Mouse (Mus musculus): ENCODE measurements around the gene Plcd3. TPM values are rescaled to one million over a fixed set of nuclear protein-coding genes. Genes with fewer than 3 reads are reported as not detected.

The Plcd3 gene
- total RNA-seq (2017) = 0.15 and 0.75 TPM in 2 replicates

GRCm38 (mm10) chr11:103101481-103101865 lies at the start of gene Plcd3, which contains the start of gene Acbd4:
Gene Plcd3, minus strand, starts transcription at chr11:103101658.
Gene Acbd4, plus strand, starts transcription at chr11:103101682.
- ATAC-seq (replicated peaks in 1 of 2; ENCODE audit: insufficient read depth in 1 of 2, low FRiP score in 2 of 2, low TSS enrichment in 1 of 2, low read depth in 1 of 2, poor library complexity in 2 of 2, severe bottlenecking in 2 of 2) = peak; percentile 40; a peak in 3 of 4 replicates

- no peak for ATAC-seq (replicated peaks in 1 of 2; ENCODE audit: insufficient read depth in 1 of 2, low FRiP score in 2 of 2, low TSS enrichment in 1 of 2, low read depth in 1 of 2, poor library complexity in 2 of 2, severe bottlenecking in 2 of 2)
These were observed 48.3 kb upstream of the Plcd3 start for GRCm38 (mm10) chr11:103149771-103150170.

DNA sequence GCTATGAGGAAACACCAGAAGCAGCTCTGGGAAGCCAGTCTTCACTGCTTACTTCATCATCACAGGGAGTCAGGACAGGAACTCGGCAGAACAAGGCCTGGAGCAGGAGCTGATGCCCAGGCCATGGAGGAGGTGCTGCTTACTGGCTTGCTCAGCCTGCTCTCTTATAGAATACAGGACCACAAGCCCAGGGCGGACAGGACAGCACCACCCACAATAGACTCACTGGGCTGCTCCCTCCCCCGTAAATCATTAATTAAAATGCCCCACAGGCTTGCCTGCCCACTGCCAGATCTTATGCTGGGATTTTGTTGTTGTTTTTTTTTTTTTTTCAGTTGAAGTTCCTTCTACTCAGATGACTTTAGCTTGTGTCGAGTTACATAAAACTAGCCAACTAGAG lies 46.3 kb upstream of the Plcd3 start:
- no peak for ATAC-seq (replicated peaks in 1 of 2; ENCODE audit: insufficient read depth in 1 of 2, low FRiP score in 2 of 2, low TSS enrichment in 1 of 2, low read depth in 1 of 2, poor library complexity in 2 of 2, severe bottlenecking in 2 of 2)

- ATAC-seq (replicated peaks in 1 of 2; ENCODE audit: insufficient read depth in 1 of 2, low FRiP score in 2 of 2, low TSS enrichment in 1 of 2, low read depth in 1 of 2, poor library complexity in 2 of 2, severe bottlenecking in 2 of 2) = peak in 1 of 2 experiments; percentile 34; a peak in 1 of 4 replicates
These were observed 44.9 kb upstream of the Plcd3 start for GRCm38 (mm10) chr11:103146386-103146785.

DNA sequence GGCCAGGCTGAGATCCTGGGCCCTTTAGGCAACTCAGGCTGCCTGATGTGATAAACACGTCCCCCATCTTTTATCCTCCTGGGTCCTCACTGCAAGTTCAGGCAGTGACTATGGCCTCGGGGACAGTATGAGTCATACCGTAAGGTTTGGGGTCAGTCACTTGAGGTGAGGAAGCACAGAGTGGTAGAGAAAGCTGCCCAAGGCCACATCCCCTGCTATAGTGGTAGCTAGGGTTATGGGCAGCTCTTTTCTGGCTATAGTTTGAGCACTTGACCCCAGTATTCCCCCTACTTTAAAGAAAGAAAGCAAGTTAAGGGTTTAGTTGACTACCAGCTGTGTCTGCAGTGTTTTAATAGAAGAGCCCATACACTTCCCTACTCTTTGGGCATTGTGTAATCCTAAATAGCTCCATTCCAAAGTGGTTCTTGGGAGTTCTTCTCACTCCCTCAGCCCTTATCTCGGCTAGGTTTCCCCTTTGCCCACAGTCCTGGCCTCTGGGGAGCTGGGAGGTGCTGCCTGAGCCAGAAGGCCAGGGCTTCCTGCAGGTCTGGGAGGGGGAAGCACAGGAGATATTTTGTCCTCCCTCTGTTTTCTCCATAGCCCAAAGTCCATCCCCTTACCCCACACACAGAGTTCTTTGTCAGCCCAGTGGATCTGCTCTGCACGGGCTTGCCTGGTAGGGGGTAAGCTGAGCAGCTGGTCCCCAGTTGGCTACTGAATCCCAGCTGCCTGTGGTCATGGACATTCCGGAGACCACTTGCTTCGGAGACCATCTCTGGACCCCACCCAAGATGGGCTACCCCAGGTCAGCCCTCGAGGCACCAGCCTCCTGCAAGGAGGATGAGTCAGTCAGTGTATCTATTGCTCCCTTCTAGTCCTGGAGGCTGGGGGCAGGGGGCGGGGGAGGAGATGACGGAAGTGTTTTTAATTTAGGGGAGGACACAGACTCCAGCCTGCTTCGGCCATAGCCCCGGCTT lies 43.1 kb upstream of the Plcd3 start:
- ATAC-seq (replicated peaks in 1 of 2; ENCODE audit: insufficient read depth in 1 of 2, low FRiP score in 2 of 2, low TSS enrichment in 1 of 2, low read depth in 1 of 2, poor library complexity in 2 of 2, severe bottlenecking in 2 of 2) = no peak

GRCm38 (mm10) chr11:103142441-103143182 lies 41.2 kb upstream of the Plcd3 start:
- ATAC-seq (replicated peaks in 1 of 2; ENCODE audit: insufficient read depth in 1 of 2, low FRiP score in 2 of 2, low TSS enrichment in 1 of 2, low read depth in 1 of 2, poor library complexity in 2 of 2, severe bottlenecking in 2 of 2) = peak; percentile 46 to 65

DNA sequence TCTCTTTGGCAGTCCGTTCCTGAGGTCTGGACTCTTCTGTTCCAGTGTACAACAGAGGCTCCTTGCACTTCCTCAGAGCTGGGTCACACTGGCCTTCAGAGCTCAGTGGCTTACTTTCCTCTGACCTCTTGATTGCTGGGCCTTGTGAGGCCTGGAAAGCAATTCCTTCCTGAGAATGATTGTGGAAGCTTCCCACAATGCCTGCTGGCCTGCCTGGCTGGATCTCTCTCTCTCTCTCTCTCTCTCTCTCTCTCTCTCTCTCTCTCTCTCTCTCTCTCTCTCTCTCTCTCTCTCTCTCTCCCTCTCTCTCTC lies 40.4 kb upstream of the Plcd3 start:
- no peak for ATAC-seq (replicated peaks in 1 of 2; ENCODE audit: insufficient read depth in 1 of 2, low FRiP score in 2 of 2, low TSS enrichment in 1 of 2, low read depth in 1 of 2, poor library complexity in 2 of 2, severe bottlenecking in 2 of 2)

DNA sequence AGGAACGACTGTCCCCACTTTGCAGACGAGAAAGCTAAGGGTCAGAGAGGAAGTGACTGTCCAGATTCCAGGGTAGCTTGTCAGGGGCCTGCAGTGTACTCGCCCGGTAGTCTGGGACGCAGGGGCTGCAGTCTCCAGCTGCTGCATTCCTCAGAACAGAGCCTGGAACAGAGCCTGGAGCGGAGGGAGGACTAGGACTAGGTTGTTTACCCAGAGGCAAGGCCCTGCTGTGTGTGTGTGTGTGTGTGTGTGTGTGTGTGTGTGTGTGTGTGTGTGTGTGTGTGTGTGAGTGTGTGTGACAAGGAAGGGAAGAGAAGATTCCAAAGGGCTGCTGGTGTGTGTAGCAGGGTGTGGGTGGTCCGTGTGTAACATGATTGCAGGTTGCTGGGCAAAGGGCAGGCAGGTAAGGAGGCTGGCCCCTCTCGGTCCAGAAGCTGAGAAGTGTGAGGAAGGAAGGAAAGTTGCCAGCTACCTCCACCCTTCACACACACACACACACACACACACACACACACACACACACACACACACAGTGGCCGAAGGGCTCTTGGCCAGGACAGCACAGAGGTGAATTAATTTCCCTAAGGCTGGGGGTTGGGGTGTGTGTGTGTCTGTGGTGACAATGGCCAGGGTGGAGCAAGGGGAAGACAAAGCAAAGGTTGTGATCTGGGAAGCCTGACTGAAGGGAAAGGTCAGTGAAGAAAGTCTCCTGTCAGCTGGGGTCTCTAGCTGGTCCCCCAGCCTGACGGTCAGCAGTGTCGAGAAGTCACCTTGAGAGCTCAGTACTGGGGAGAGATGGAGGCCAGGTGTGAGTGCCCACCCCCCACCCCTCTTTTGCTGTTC lies 39.9 kb upstream of the Plcd3 start:
- no peak for ATAC-seq (replicated peaks in 1 of 2; ENCODE audit: insufficient read depth in 1 of 2, low FRiP score in 2 of 2, low TSS enrichment in 1 of 2, low read depth in 1 of 2, poor library complexity in 2 of 2, severe bottlenecking in 2 of 2)

DNA sequence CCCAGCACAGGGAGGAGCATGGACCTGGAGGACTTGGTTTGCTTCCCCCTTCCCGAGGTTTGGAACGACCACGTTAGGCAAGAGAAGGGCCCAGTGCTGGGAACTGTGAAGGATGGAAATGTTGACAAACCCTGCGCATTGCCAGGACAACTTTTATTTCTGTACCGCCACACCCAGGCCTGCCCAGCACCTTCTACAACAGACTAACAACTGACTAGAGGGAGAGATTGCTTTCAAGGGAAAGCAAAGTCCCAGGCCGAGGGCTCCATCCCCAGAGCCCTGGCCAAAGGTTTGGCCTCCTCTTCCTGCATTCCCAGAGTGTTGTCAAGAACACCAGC lies 39.3 kb upstream of the Plcd3 start:
- ATAC-seq (replicated peaks in 1 of 2; ENCODE audit: insufficient read depth in 1 of 2, low FRiP score in 2 of 2, low TSS enrichment in 1 of 2, low read depth in 1 of 2, poor library complexity in 2 of 2, severe bottlenecking in 2 of 2) = no peak

DNA sequence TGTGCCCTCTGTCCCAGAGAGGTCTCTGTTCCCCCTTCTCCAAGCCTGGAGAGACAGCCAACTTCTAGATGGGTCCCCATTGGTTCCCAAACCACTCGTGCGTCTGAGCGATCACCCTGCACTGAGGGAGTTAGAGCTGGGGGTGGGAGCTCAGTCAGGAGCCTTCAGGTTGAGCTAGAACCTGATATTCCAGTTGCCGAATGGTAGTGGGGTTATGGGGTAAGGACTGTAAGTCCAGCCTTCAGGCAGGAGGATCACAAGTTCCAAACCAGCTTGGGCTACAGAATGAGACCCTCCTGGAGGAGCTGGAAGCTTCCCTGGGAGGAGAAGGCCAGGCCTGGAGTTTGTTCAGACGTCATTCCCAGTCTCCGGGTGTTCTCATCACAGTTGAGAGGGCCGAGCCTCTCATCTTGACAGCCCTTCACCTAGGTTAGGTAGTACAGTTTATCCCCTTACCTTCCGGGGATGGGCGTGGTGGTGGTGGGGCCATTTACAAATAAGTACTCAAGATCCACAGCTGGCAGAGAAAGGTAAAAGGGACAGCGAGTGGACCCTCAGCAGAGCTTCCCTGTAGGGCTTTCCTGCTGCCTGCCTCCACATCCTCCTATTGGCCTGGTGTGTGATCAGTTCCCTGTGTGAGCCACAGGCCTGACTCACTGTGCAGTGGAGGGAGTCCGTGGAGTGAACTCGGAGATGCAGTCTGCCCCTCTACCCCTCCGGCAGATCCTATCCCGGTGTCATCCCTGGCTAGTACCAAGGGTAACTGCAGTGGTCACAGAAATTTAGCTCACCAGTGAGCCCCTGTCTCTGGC lies 38.7 kb upstream of the Plcd3 start:
- no peak for ATAC-seq (replicated peaks in 1 of 2; ENCODE audit: insufficient read depth in 1 of 2, low FRiP score in 2 of 2, low TSS enrichment in 1 of 2, low read depth in 1 of 2, poor library complexity in 2 of 2, severe bottlenecking in 2 of 2)

- ATAC-seq (replicated peaks in 1 of 2; ENCODE audit: insufficient read depth in 1 of 2, low FRiP score in 2 of 2, low TSS enrichment in 1 of 2, low read depth in 1 of 2, poor library complexity in 2 of 2, severe bottlenecking in 2 of 2) = no peak
These were observed 34.6 kb upstream of the Plcd3 start for GRCm38 (mm10) chr11:103136039-103136577.

DNA sequence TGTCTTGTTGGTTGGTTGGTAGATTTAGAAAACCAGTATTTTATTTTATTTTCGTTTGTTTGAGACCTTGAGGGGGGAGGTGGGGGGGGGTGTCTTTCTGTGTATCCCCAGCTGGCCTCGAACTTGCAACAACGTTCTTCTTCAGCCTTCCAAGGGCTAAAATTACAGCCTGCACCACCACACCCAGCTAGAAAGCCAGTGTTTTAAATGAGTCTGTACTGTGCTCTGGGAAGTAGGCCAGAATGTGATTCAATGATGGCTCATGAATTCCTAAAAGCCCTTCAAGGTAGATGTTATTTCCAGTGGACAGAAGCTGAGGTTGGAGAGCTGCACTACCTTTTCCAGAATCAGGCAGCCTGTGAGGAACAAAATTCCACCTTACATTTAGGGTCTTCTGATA lies 32.8 kb upstream of the Plcd3 start:
- no peak for ATAC-seq (replicated peaks in 1 of 2; ENCODE audit: insufficient read depth in 1 of 2, low FRiP score in 2 of 2, low TSS enrichment in 1 of 2, low read depth in 1 of 2, poor library complexity in 2 of 2, severe bottlenecking in 2 of 2)

DNA sequence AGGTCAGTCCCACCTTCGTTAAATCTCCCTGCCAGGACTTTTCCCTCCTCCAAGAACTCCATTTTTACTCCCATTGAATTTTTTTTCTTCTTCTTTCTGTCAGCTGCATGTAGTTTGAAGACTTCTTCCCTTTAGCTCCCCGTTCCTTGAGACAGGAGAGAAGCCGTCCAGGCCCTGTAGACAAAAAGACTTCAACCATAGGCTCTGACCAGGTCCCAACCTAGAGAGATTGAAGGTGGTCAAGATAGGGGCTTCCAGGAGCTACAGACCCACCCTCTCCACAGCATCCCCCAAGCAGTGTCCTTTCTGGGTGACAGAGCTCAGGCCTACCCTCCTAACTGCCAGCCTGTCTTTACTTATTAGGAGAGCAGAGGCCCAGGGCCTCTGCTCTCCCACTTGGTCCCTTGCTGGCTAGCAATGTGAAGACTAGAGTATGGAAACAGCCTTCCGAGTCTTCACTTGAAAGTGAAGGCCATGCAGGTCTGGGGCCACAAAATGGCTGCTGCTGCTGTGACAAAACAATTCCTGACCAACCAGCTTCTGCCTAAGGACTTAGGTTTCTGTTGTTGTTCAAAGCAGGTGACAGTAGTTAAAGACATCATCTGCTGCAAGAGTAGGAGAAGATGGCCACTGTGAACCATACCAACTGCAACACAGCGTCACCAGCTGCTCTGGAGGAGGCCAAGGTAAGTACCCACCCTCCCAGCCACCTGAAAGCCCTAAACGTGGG lies 32.2 kb upstream of the Plcd3 start:
- ATAC-seq (replicated peaks in 1 of 2; ENCODE audit: insufficient read depth in 1 of 2, low FRiP score in 2 of 2, low TSS enrichment in 1 of 2, low read depth in 1 of 2, poor library complexity in 2 of 2, severe bottlenecking in 2 of 2) = no peak

- ATAC-seq (replicated peaks in 1 of 2; ENCODE audit: insufficient read depth in 1 of 2, low FRiP score in 2 of 2, low TSS enrichment in 1 of 2, low read depth in 1 of 2, poor library complexity in 2 of 2, severe bottlenecking in 2 of 2) = peak; percentile 92 to 94
These were observed 31.4 kb upstream of the Plcd3 start for GRCm38 (mm10) chr11:103132576-103133455.
